Mouse (Mus musculus) left cerebral cortex, postnatal 10 days (tissue): ENCODE measurements at regions not wholly inside any gene's neighbourhood (a gene's known extent, or its start where the extent isn't known, plus 50 kb on each side); places are given as distances from the start of the nearest gene placed in this dataset.

Experiments
- DNase-seq, 2 experiments: peaks; one replicate each; pipeline ENCODE4 v3.0.0; 2021 to 2022; ENCODE audit warnings: low spot score in 2 of 2, mixed read lengths in 1 of 2; ENCODE audit errors: extremely low spot score in 1 of 2
- intact Hi-C: fragments of 180-260 bp; cut with DNase I; formaldehyde crosslinking; loops from one replicate; pipeline ENCODE4 v1.15.1; 2025

DNA sequence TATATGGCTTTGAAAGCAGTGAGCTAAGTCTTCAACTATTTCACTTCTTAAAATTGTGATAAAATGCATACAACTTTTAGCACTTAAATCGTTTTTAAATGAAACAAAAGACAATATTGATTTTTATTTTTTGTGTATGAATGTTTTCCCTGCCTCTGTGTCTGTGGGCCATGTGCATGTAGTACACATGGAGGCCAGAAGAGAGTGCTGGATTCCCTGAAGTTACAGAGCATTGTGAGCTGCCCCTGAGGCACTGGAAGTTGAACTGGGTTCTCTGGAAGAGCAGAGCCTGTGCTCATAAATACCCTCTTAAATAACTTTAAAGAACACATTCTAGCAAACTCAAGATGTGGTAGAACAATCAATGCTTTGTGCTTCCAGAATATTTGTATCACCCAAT, 61.8 kb upstream of the Gm6812 start:
- DNase-seq = peak in 1 of 2 experiments; percentile 9
- intact Hi-C loops = loop anchor here (5.0 to 10.0 kb wide), 2 partner anchors 1210 to 1373 kb away; no protein-coding TSS in a partner anchor

DNA sequence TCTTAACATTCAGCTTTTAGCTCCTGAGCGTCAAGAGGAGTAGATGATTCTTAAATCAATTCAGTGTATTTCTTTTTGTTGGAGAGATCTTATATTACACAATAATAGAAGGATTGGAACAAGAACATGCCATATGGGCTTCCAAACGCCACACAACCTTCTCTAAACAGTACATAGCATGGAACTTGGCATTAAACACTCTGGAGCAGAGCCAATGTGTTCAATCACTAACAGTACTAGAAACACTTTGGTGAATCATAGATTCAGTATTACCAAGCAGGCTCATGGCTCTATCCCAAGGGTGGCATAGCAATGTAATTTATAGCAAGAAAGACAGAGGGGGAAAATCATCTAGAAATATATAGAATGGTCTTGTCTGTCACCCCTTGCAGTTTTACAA, 60.4 kb upstream of the Gm6812 start:
- intact Hi-C loops = loop anchor here (5.0 to 10.0 kb wide), 2 partner anchors 1212 to 1374 kb away; no protein-coding TSS in a partner anchor
- peak in 1 of 2 experiments; percentile 2 for DNase-seq

DNA sequence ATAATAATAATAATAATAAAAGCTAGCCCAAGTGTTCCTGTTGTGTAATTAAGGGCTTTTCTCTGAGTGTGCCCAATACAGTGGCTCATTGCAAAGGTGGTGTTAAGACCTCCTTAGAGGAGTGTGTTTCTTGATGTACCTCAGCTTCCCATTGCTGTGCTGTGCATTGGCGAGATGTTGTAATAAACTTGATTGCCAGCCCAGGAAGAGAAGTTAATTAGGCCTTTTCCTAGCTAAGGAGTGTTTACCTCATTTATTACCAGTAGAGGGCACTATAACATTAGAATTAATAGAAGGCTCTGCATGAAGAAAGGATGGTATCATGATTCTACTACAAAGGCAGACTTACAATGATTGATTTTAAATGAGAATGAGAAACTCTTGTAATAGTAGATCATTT, 57.9 kb upstream of the Gm6812 start:
- no peak for DNase-seq
- intact Hi-C loops = loop anchor here (5.0 to 10.0 kb wide), 2 partner anchors 1214 to 1377 kb away; no protein-coding TSS in a partner anchor

DNA sequence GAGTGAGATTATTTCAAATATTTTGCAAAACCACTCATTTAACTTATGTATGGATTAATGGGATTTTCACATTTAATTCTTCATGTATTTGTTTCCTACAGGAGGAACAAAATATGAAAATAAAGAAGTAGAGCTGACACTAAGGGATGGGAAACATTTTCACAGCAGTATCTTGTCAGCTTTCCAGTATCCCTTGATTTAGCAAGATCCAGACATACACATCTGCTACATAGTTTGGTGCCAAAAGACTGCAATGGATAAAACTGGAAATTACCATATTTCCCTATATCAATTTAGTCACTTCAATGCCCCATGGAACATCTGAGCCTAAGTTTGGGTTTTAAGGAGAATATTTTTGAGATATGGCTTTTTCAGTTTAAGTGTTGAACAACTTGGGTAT, 52.9 kb upstream of the Gm6812 start:
- no peak for DNase-seq
- intact Hi-C loops = no loop called here
